Mouse (Mus musculus) thymus, adult 18-20 months (tissue): ENCODE data around the gene Aldh1a1.
"Not testable (repeated sequence)": the region's sequence is repeated elsewhere in the genome, so short reads cannot be mapped to it uniquely, and the experiment has no call there.

Source experiments
- DNase-seq, 2 experiments: peaks; one replicate each; pipeline ENCODE4 v3.0.0; 2022; ENCODE audit warnings: mixed read lengths in 2 of 2

The Aldh1a1 gene

DNA sequence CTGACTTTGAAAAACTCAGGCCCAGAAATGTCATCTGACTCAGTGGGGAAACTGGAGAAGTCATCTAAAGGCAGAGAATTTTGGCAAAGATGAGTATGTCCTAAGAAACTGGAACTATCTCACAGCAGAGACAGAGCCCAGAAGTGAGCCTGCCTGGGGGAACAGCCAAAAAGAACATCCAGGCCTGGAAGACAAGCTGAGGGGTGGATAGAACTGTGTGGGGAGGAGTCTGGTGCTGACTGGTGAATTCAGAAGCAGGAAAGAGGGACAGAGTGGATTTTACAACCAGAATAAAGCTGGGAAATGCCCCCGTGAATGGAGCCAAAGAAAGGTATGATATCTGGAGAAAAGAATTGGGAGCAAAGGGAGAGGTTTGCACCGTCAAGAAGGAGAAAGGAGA, at the start of gene Aldh1a1:
Aldh1a1 (plus strand) TSS at position 225 of the 400 bp plus-strand sequence.
- DNase-seq = no peak

GRCm38 (mm10) chr19:20447807-20448206, 44.7 kb upstream of the Aldh1a1 start:
- DNase-seq = no peak

DNA sequence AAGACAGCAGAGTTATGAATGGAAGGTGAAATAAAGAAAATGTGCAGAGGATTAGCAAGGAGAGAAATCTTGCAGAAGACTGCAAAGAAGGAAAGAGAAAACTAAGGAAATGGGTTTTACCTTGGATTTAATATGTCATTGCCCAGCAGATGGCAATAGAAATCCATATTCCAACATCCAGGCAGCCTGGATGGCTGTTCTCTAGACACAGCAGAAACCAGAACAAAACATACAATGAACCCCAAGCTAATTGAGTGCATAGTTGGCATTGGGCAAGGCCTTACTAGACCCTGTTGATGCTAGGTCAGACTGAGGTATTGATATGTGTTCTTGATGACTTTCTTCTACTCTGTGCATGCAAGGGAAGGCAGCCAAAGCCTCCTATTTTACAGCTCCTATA, 43.0 kb upstream of the Aldh1a1 start:
- no peak for DNase-seq

- no peak for DNase-seq
Measured at GRCm38 (mm10) chr19:20451045-20451444, 41.5 kb upstream of the Aldh1a1 start.

- DNase-seq = no peak
Measured at GRCm38 (mm10) chr19:20484497-20484896, 8.0 kb upstream of the Aldh1a1 start.

- DNase-seq = no peak
Measured at GRCm38 (mm10) chr19:20491950-20492349, 565 bp upstream of the Aldh1a1 start.

DNA sequence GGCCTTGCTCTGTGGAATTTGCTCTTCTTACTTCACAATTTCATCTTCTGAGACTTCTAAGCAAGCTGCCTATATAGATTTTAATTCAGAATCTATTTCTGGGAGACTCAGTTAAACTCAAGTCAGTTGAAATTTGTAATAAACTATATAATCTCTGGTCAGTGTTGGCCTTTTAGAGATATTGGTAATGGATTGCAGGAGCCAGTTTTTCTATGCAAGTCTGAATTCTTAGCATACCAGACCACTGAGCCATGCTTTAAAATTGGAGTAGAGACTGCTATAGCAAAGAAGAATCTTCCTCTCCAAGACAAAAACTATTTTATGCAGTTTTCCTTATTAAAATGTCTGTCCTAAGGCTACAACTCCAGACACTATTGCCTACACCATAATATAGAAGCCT, 4.0 kb downstream of the Aldh1a1 start:
- DNase-seq = no peak

GRCm38 (mm10) chr19:20505359-20505758, 12.8 kb downstream of the Aldh1a1 start:
- no peak for DNase-seq

GRCm38 (mm10) chr19:20506936-20507615, 14.6 kb downstream of the Aldh1a1 start:
- DNase-seq = no peak

- no peak for DNase-seq
Measured at GRCm38 (mm10) chr19:20508609-20509008, 16.1 kb downstream of the Aldh1a1 start.

DNA sequence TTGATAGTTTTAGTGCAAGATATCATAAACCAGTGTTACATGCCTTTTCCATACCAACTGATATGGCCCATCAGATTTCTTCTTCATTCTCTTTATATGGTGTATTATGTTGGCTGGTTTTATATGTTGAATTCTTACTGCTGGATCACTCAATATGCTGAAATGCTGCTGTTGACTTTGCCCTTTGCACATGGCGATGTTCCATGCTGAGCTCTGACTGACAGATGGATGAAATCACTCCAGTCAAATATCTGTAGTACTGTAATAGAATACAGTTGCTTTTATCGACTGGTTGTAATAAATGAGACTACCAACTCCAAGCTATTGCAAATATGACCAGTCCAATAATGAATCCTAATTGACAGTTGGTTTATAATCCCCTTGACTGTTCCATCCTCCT, 19.5 kb downstream of the Aldh1a1 start:
- DNase-seq = no peak

GRCm38 (mm10) chr19:20513181-20513580, 20.7 kb downstream of the Aldh1a1 start:
- DNase-seq = no peak

DNA sequence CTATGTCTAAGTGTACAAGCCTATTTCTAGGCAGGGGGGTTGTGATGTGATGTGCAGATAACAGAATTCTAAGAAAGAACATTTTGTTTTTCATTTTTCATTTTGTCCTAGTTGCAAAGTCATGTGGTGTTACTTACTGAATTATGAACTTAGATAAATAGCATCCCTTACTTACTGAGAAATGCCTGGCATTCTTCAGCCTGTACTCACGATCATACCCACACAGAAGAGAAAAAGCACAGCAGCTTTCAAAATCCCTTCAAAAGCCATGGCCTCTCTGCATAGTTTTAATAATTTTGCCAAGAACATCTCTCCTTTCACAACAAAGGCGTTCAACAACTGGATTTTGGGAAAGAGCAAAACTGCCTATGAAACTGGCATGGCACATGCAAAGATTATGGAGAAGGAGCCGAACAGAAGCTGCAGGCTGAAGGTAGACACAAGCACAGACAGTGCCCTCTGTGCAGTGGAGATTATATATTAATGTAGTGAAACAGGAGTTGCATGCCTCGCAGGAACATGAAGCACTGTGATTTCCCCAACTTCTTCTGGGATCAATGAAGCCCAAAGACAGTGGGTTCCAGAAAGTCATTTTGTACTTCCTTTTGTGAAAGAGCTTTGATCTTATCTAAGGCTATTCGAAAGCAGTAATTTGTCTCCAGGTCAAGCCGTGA, 21.3 kb downstream of the Aldh1a1 start:
- DNase-seq = no peak

GRCm38 (mm10) chr19:20516481-20516880, 24.0 kb downstream of the Aldh1a1 start:
- no peak for DNase-seq

GRCm38 (mm10) chr19:20529156-20529555, 36.6 kb downstream of the Aldh1a1 start:
- DNase-seq = not testable (repeated sequence)

GRCm38 (mm10) chr19:20529921-20530696, 37.6 kb downstream of the Aldh1a1 start:
- no peak for DNase-seq

- DNase-seq = no peak
Measured at GRCm38 (mm10) chr19:20536538-20536937, 44.0 kb downstream of the Aldh1a1 start.

GRCm38 (mm10) chr19:20541044-20541443, 48.5 kb downstream of the Aldh1a1 start:
- no peak for DNase-seq

GRCm38 (mm10) chr19:20541924-20542323, 49.4 kb downstream of the Aldh1a1 start:
- no peak for DNase-seq

GRCm38 (mm10) chr19:20543816-20544215, 51.3 kb downstream of the Aldh1a1 start:
- DNase-seq = no peak

- DNase-seq = no peak
Measured at GRCm38 (mm10) chr19:20544941-20545340, 52.4 kb downstream of the Aldh1a1 start.

DNA sequence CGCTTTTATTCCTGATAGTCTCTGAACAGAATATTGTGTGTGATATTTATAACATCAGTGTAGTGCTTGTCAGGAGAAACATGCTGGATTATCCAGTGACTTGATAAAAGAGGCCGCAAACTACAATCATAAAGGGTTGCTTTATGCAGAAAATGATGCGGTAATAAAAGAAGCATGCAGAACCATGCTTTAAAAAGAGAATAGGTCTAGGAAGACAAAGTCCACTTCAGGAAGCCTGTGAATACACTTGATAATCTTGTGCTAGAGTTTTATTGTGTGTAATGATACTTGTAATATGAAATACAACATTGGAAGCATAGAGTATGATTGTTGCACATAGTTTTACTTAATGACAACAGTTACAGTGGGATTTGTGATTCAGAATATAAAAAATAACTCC, 54.5 kb downstream of the Aldh1a1 start:
- DNase-seq = no peak

DNA sequence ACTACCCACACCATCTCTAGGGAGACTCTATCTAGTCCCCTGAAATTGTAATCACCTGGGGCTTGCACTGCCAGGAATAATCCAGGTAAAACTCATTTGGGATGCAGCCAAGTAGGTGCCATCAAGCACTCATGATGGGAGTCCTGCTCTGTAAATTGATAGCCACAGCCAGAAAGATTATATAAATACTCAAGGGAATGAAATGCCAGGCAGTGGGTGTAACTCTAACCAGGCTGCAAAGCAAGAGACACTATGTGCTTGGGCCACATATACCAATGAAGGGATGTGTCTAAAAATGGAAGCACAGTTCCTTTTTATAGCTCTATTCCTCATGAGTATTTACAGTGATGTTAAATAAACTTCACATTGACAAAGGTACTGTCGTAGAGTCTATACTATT, 56.9 kb downstream of the Aldh1a1 start:
- no peak for DNase-seq

GRCm38 (mm10) chr19:20555365-20555764, 62.9 kb downstream of the Aldh1a1 start:
- no peak for DNase-seq
